Mouse (Mus musculus) cortical plate, adult 2 months (tissue): ENCODE measurements around the gene Troap. TPM values are rescaled to one million over a fixed set of nuclear protein-coding genes. Genes with fewer than 3 reads are reported as not detected.
"Not testable (repeated sequence)": the region's sequence is repeated elsewhere in the genome, so short reads cannot be mapped to it uniquely, and the experiment has no call there.

Source experiments
- H3K27ac ChIP-seq: fragments of 200-500 bp; 2 replicates; pipeline ENCODE4 v1.5.1; 2012; ENCODE audit warnings: low read length, control low read depth, inconsistent platforms; ENCODE audit not compliant: insufficient read depth
- H3K4me1 ChIP-seq: fragments of 200-500 bp; 2 replicates; pipeline ENCODE4 v1.6.1; 2011; ENCODE audit warnings: low read length; ENCODE audit not compliant: control insufficient read depth, insufficient read depth
- H3K4me3 ChIP-seq: fragments of 200-500 bp; 2 replicates; pipeline ENCODE4 v1.5.1; 2011; ENCODE audit warnings: mild to moderate bottlenecking, low read length, control low read depth; ENCODE audit not compliant: insufficient read depth
- CTCF ChIP-seq: fragments of 200-500 bp; IDR thresholded peaks from 2 replicates; pipeline ENCODE4 v1.5.1; 2011; ENCODE audit warnings: mild to moderate bottlenecking, control low read depth, low read length; ENCODE audit not compliant: insufficient read depth; ENCODE audit errors: extremely low read depth
- POLR2A ChIP-seq: fragments of 200-500 bp; IDR thresholded peaks from 2 replicates; pipeline ENCODE4 v1.6.1; 2011; ENCODE audit warnings: mild to moderate bottlenecking, low read length, control low read depth; ENCODE audit not compliant: insufficient read depth; ENCODE audit errors: extremely low read depth
- polyA plus RNA-seq: library from polyadenylated mRNA; depleted of rRNA; stranded (reverse); fragments of >200 nt; gene quantifications from 2 replicates; pipeline ENCODE4 v1.2.3, GENCODE M21; 2012

The Troap gene
- polyA plus RNA-seq, 1 experiment = 1.1 TPM

DNA sequence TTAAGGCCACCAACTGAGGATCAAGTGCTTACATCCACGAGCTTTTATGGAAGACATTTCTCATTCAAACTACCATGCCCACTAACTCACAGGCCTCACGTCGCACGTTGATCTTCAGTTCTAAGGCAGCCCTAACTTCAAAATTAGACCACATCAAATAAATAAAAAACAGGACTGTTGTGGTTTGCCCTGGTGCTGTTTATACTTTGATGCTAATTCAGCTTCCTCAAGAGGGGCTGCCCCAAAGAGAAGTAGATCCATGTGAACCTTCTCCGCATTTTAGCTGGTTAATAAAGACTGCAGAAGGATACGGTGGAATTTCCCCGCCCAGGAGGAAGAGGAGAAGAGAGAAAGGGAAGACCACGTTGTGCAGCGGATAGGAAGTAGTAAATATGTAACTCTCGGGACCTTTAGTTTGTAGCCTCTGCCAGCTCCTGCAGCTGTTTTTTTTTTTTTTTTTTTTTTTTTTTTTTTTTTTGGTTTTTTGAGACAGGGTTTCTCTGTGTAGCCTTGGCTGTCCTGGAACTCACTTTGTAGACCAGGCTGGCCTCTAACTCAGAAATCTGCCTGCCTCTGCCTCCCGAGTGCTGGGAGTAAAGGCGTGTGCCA lies 8.7 kb upstream of the Troap start:
- Histone ChIP-seq H3K4me1 (no peaks in the 10 kb centered on the region), H3K4me3 (no peak overlapping the region), H3K27ac (no peak overlapping the region)
- TF ChIP-seq CTCF (no peak), POLR2A (no peak)

DNA sequence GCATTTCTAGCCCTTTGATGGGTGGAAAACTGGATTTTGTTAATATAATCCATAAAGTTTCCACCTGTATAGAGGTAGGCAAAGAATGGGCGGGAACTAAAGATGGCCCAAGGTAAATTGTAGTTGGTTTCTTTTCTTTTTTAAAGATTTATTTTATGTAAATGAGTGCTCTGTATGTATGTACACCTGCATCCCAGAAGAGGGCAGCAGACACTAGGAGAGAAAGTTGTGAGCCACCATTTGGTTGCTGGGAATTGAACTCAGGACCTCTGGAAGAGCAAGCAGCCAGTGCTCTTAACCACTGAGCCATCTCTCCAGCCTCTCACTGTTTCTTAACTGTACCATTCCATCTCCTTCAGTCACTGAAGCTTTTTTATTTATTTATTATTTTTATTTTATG lies 2.4 kb upstream of the Troap start:
- TF ChIP-seq CTCF (no peak), POLR2A (no peak)
- Histone ChIP-seq H3K4me1 (no peaks in the 10 kb centered on the region), H3K27ac (no peak overlapping the region), H3K4me3 (no peak overlapping the region)

DNA sequence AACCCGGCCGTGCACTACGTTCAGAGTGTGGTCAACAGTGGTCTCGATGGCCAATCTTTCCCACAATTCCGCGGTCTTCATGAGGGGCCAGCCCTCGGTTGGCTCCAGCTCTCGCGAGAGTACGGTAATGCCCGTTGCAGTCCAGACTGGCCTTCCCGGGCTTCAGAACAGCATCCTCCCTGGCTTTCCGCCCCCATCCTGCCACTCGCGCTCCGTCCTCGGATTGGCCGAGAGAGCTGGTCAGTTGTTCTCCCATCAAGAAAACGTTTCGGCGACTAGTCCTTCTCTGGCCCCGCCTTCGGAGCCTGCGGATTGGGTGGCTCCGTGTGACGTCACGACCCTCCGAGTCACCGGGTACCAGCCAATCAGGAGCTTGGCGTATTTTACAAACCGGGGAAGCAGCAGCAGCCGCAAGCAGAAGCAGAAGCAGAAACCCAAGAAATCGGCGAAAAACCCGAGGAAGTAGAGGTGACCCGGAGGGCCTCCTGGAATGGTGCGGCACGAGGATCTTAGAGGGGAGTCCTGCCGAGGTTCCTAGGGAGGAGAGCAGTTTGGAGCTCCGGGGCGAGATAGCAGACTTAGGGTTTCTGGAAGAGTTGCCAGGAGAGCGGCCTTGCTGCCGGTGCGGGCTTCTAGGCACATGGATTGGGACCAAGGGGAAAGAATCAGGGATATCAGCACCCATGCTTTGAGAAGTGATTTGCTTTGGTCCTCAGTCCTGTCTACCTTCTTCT lies 392 bp downstream of the Troap start:
- TF ChIP-seq POLR2A = peak; percentile 70
- TF ChIP-seq CTCF = no peak

DNA sequence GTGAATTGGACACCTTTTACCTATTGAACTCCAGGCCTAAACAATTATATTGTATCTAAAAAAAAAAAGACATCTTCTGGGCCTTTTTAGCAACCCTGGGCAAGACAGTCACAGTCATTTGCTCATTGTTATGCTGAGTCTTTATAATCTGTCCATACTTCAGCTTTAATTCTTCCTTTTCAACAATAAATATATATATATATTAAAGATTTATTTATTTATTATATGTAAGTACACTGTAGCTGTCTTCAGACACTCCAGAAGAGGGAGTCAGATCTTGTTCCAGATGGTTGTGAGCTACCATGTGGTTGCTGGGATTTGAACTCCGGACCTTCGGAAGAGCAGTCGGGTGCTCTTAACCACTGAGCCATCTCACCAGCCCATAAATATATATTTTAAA lies 1.6 kb downstream of the Troap start:
- H3K4me3 ChIP-seq, H3K27ac ChIP-seq, H3K4me1 ChIP-seq: not testable (repeated sequence)

More for the DNA sequence above, 392 bp downstream of the Troap start:
- H3K4me3 ChIP-seq = peak overlapping the region; percentile 54
- peak overlapping the region; percentile 15 for H3K27ac ChIP-seq
- no peaks in the 10 kb centered on the region for H3K4me1 ChIP-seq

DNA sequence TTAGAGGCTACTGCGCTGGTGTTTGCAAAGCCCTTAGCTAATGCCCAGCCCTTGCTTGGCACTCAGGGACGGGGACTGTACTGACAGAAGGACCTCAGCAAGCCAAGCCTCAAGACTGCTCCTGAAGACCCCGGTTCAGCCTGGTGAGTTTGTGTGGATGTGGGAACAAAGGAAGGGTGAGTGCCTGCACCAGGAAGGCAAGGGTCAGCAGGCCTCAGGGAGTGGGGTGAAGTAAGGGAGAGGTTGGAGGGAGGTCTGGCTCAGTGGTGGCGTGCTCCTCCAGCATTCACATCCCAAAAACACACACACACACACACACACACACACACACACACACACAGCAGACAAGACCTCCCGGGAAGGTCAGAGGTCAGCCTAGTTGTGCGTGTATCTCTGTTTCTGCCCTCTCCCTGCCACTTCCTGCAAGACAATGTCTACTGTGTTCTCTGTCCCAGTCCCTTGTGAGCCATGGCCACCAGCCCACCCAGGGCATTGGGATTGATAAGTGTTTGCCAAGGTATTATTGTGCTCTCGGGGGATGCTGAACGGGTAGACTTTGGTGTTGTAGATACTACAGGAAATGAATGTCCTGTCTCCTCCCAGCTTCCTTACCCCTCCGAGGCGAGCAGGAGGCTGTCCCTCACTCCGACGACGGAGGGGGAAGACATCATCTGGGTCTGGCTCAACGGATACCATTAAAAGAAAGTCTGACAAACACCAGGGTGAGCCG lies 4.0 kb downstream of the Troap start:
- Histone ChIP-seq H3K27ac (no peak overlapping the region), H3K4me3 (no peak overlapping the region), H3K4me1 (no peaks in the 10 kb centered on the region)
- TF ChIP-seq CTCF (no peak), POLR2A (no peak)

DNA sequence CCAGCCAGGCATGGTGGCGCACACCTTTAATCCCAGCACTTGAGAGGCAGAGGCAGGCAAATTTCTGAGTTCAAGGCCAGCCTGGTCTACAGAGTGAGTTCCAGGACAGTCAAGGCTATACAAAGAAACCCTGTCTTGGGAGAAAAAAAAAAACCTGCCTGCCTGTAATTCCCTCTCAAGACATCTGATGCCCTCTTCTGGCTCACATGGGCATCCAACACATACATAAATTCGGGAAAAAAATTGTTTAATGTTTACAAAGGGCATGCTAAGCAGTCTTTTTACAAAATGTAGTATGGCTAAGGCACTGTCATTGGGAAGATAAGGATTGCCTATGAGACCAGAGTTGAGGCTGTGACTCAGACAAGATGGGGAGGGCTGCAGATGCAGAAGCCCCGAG lies 5.4 kb downstream of the Troap start:
- Histone ChIP-seq H3K27ac (no peak overlapping the region), H3K4me3 (no peak overlapping the region), H3K4me1 (no peaks in the 10 kb centered on the region)
- 0 out of 2 replicates have a peak, but pooled peaks have one; percentile 1 for TF ChIP-seq CTCF
- no peak for TF ChIP-seq POLR2A

DNA sequence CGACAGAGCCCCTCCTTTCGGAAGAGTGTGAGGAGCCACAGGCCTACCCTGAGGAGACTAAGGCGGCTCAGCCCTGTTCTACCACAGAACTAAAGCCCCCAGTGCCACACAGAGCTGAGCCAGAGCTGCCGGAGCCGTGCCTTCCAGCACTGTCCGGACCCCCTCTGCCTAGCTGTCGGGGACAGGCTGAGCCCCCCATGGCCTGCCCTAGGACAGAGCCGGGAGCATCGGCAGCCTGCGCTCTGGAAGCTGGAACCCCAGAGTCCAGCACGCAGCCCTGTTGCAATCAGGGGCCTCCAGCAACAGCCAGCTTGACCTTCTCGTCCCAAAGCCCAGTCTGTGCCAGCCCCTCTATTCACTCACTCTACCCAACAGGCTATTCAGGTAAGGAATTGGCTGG lies 7.9 kb downstream of the Troap start:
- TF ChIP-seq POLR2A = no peak
- no peak for TF ChIP-seq CTCF
- Histone ChIP-seq H3K4me1 (no peaks in the 10 kb centered on the region), H3K4me3 (no peak overlapping the region), H3K27ac (no peak overlapping the region)

DNA sequence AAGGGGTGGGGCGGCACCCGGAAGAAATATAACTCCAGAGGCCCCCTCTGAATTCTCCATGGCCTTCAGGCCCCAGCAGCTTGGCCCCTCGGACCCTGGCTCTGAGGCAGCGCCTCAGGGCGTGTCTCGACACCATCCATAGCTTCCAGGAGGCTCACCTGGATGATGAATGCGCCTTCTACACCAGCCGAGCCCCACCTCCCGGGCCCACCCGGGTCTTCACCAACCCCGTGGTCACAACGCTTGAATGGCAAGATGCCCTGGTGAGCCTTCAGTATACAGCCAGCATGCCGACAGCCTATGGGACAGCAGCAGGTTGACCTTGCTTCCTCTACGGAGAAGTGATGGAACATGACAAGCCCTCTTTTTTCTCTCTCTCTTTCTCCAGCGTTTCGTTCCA lies 8.5 kb downstream of the Troap start:
- TF ChIP-seq POLR2A (no peak), CTCF (no peak)
- Histone ChIP-seq H3K4me1 (no peaks in the 10 kb centered on the region), H3K4me3 (no peak overlapping the region)

DNA sequence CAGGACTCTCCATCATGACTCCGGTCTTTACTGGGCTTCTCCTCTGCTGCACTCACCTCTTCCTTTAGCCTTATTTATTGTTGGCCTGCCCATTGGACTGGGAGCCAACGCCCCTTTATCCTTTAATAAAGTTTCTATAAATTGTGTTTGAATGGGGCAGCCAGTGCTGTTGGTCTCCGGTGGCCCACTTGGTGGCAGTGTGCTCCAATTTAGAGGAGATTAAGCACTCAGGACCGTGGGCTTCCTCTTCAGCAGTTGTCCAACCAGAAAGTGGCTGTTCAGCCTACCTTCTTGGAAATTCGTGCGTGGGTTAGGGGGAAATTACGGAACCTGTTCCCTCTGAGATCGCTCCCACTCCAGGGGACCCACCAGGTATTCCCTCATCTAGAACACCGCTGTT lies 8.9 kb downstream of the Troap start:
- TF ChIP-seq POLR2A (no peak), CTCF (peak; percentile 78)
- Histone ChIP-seq H3K27ac (no peak overlapping the region), H3K4me3 (no peak overlapping the region), H3K4me1 (no peaks in the 10 kb centered on the region)

More for the DNA sequence above, 8.5 kb downstream of the Troap start:
- no peak overlapping the region for H3K27ac ChIP-seq
